Mouse (Mus musculus): ENCODE data around the gene Pnkd.
"Not testable (repeated sequence)": the region's sequence is repeated elsewhere in the genome, so short reads cannot be mapped to it uniquely, and the experiment has no call there.

Pnkd gene

DNA sequence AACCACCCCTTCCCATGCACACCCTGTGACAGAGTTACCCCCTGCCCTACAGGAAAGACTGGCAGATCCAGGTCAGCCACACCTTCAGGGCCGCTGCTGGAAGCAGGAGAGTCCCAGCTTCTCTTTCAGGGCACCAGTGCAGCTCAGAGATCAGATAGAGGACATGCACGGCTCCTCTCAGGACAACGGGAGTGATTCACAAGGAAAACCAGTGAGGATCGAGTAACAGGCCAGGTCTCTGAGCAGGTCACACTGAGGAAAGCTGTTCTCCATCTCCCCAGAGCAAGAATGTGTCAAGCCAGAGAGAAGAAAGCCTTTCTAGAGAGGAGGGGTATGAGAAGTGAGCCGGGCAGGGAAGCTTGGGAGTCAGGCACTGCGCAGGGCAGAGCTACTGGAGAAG is 11.7 kb downstream of the Pnkd start:
- no peak for DNase-seq (ENCODE audit: low spot score)

DNA sequence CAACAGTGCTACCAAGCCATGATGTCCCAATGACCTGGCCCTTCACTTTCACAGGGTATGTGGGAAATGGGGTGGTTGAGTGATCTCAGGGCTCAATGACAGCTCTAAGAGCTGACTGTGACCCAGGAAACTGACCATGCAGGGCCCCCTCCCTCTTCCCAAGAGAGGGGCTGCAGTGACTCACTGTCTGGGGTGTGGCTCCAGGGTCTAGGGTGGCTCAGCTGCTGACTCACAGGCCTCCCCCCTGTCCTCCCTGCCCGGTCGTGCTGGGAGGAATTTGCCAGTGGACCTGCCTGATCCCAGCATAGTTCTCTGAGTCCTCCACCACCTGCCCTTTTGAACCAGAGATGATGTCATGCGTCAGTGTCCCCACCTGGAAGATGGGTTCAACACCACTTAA is 12.5 kb downstream of the Pnkd start:
- no peak for DNase-seq (ENCODE audit: low spot score)

DNA sequence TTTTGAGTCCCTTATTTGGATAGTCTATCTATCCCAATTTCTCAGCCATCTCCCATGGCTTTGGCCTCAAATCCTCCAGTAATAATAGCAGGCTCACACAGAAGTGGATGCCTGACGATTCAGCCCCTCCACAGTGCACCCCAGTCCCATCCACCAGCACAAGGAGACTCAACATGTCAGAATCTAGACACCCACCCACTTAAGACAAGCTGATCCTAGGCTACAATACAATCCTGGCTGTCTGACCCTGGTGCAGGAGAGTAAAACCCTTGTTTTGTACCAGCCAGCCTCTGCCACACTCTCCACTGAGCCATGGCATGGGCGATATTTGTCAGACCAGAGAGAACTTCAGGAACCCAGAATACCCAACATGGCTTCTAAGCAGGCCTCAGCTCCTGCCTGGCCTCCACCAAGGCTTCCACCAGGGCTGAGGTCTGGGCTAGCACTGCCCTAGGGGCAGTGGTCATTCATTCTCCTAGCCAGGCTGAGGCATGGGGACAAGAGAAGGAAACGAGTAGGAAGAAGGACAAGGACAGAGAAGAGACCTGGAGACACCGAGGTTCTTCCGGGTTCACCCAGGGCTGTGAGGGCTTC is 13.5 kb downstream of the Pnkd start:
- no peak for DNase-seq (ENCODE audit: low spot score)

DNA sequence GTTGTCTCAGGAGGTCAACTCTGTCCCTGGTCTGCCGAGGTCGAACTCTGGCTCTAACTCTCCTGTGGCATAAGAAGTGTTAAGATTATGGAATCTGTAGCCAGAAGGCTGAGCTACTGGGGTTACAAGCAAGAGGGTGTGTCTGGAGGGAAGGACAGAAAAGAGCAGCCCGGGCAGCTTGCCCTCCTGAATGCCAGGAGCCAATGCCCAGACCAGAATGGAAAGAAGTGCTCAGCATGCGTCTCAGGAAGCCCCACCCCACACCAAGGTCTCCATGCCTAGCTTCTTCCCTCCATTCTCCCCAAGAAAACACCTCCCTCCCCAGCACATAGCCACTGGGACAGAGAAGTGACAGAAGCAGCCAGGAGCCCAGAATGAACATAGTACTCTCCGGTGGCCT is 14.3 kb downstream of the Pnkd start:
- no peak for DNase-seq (ENCODE audit: low spot score)

GRCm38 (mm10) chr1:74300347-74301110 is 15.8 kb downstream of the Pnkd start:
- DNase-seq (ENCODE audit: low spot score): no peak

DNA sequence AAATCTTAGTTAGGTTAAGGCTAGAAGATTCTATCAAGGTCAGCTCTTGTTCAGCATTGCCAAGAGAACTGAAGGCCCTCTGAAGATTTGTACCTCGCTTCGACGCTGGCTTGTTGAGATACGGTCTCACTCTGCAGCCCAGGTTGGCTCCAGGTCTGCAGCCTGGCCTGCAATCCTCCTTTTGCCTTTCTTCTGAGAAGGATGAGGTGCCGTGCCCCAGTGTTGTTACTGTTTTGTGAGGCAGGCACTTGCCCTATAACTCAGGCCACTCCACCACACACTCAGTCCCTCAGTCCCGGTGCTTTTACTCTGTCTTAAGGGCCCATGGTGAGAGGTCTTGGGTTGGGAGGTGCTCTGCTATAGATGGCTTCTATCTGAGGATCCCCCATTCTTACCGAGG is 17.5 kb downstream of the Pnkd start:
- no peak for DNase-seq (ENCODE audit: low spot score)

DNA sequence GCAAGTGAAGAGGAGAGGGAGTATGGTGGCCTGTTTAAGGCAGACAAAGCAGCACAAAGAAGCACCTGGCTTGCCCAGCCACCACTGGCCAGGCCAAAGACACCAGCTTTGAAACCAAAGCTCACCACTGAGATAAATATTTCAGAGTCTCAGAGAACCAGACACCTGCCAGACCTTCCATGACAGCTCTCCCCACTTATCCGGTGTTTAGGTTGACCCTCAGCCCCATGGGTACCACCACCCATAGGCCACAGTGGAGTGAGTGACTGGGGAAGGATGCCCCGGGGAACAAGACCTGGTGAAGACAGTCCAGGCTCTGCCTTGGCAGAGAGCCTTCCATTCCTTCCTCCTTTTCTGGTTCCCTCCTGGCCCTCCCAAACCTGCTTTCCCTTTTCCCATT is 18.1 kb downstream of the Pnkd start:
- no peak for DNase-seq (ENCODE audit: low spot score)

DNA sequence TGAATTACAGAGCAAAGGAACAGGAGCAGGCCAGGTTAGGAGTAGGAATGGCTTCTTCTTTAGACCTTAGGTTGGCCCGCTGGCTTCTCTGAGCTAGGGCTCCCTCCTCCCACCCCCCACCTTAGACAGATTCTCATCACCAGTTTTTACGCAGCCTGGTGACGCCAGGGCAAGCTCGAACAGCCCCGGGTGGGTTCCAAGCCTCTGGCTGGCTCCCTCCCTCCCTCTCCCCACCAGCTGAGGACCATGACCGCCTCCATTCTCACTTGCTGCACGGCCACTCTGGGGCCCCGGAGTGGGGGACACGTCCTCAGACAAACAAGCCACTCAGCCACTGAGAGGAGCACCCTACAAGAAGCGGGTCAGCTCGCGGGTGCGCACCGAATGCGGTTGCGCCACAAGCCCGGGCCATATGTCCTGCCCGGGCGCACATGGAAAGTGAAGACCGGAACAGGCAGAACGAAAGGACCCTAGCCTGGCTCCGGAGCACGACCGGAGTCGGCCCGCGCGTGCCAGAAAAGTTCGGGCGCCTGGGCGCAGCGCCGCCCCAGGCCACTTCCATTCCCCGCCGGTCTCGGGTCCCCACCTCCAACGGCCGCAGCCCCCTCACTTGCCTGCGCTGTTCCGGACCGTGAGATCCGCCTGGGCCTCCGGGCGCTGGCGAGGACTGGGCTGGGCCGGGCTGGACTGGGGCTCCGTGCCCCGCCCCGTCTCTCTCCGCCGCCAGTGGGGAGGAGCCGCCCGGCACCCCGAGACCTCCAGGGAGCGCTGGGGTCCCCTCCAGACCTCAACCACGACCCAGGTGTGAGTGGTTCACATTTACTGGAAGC is 19.0 kb downstream of the Pnkd start:
- peak; percentile 50 for DNase-seq (ENCODE audit: low spot score)

DNA sequence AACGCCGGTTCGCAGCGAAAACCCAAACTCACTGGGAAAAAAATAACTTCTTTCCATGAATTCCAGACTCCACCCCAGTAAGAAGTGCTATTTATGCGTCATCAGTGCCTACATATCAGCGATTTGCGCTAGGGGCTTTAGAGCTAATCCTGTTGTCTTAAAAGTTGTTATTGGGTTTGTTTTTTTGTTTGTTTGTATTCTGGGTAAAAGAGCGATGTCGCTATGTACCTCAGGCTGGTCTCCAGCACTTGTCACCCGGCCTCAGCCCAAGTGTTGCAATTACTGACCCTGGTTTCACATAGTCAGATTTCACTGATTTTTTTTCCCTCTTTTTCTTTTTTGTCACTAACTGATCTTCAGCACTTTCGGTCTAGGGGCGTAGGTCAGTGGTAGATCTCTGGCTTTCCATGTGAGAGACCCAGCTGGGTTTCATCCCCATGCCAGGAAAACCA is 19.6 kb downstream of the Pnkd start:
- no peak for DNase-seq (ENCODE audit: low spot score)

GRCm38 (mm10) chr1:74304946-74305345 is 20.2 kb downstream of the Pnkd start:
- DNase-seq (ENCODE audit: low spot score): no peak

DNA sequence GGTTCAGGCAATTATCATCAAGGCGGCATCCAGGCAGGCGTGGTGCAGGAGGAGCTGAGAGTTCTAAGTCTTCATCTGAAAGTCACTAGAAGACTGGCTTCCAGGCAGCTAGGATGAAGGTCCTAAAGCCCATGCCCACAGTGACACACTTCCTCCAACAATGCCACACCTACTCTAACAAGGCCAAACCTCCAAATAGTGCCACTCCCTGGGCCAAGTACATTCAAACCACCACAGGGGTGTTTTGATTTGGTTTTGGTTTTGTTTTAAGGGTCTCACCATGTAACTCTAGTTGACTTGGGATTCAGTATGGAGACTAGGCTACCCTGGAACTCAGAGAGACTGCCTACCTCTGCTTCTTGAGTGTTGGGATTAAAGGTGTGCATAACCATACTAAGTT is 20.8 kb downstream of the Pnkd start, which contains the start of gene Tmbim1:
Gene Tmbim1, minus strand, starts transcription at position 101 of the 400 bp plus-strand sequence.
- no peak for DNase-seq (ENCODE audit: low spot score)

GRCm38 (mm10) chr1:74307146-74307545 is 22.4 kb downstream of the Pnkd start:
- no peak for DNase-seq (ENCODE audit: low spot score)

DNA sequence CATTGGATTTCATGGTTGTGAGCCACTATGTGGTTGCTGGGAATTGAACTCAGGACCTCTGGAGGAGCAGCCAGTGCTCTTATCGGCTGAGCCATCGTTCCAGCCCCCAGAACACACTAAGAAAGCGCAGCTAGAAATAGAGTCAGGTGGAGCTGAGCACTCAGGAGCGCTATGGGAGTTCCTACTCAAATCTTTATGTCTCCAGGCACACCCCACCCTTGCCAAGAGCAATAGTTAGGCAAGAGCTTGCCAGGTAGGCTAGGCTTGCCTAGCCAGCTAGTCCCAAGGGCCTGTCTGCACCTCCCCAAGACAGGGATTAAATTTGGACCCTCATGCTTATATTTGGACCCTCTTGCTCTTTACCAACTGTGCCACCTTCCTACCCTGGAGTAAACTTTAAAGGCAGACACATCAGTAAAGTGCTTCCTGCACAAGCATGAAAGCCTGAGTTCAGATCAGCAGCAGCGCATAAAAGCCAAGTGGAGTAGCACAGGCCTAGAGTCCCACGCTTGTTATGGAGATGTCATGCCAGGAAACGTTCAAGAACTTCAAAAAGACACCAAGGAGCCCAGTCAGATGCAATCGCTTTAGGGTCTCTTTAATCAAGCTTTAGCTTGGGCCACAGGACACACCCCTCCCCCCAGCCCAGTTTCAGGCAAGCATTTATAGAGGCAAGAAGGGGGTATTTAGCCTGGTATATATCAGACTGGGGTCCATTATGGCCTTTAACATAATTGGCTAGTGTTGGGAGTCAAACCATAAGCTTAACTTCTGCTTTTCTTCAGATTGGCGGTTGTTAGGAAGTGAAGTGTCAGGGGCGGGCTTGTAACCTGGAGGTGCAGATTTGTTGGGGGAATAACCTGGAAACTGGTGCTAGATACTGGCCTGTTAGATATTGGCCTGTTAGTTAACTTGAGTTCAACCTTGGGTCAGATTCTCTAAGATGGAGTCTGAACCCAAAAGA is 23.6 kb downstream of the Pnkd start:
- DNase-seq (ENCODE audit: low spot score): no peak

DNA sequence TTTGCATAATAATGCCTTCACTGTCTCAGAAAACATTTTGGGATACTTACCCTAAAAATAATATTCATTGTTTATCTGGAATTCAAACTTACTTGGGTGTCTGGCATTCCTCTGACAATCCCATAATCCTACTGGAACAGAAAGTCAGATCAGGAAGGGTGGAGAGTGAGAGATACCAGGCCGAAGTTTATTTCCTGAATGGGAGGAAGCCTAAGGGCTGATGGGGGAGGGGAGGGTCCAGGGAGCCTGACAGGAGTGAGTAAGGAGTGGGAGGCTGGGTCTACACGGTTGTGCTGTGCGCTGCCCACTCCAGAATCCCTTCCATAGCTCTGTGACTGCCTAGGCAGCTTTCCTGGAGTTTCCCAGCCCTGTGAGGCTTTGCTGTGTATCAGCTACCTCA is 25.0 kb downstream of the Pnkd start:
- no peak for DNase-seq (ENCODE audit: low spot score)

- DNase-seq (ENCODE audit: low spot score): no peak
Measured at GRCm38 (mm10) chr1:74313049-74313692, 28.4 kb downstream of the Pnkd start.

DNA sequence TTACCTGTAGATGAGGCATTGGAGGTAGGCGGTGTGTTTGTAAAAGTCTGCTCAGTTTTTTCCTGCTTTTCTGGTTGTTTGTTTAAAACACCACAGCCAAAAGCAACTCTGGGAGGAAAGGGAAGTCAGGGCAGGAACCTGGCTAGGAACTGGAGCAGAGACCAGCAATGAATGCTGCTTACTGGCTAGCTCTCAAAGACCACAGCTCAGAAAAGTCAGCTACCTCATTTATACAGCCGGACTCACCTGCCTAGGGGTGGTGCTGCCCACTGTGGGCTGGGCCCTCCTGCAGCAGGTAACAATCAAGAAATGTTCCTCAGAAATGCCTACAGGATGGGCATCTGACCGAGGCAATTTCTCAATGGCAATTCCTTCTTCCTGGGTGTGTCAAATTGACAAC is 30.1 kb downstream of the Pnkd start:
- DNase-seq (ENCODE audit: low spot score): no peak

DNA sequence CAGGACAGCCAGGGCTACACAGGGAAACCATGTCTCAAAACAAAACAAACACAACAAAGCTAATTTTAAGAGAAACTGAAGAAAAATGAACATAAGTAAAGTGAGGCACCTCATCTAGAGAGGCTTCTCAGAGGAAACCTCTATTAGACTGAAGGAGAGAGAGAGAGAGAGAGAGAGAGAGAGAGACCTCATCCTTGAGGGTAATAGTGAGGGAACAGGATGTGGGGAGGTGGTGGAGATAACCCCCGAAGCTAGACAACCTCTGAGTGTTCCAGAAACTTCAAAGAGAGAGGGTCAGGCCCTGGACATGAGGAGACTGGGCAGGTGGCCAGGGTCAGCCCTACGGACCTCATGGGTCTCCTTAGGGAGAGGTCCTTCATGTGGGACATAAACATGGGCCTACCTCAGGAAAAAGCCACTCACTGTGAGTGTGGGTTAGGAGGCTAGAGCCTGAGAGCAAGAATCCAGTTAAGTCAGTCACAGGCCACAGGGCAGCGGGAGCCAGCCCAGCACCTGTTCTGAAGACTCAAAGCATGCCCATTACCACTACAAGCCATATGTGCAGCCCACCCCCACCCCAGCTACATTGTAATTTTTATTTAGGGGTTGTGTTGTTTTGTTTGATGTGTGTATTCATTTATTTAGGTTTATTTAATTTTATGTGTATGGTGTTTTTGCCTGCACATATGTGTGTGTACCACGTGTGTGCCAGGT is 31.5 kb downstream of the Pnkd start:
- DNase-seq (ENCODE audit: low spot score): no peak

DNA sequence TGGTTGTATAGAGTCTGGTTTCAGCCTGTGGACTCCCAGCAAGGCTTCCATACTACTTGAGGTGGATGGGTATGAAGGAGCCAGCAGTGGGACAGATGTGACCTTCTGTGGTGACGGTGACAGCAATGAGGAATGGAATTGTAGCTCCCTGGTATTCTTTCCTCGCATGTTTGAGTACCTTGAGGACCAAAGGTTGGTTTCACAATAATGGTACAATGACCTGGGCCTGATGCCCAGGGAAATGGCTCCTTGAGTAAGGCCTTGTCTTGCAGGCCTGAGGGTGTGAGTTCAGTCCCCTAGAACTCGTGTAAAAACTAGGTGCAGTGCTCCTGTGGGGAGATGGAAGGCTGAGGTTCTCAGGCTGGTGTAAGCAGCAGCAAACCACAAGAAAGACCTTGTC is 34.0 kb downstream of the Pnkd start:
- no peak for DNase-seq (ENCODE audit: low spot score)

- DNase-seq (ENCODE audit: low spot score): no peak
Measured at GRCm38 (mm10) chr1:74321396-74321795, 36.7 kb downstream of the Pnkd start.

GRCm38 (mm10) chr1:74326916-74327315 is 42.2 kb downstream of the Pnkd start:
- DNase-seq (ENCODE audit: low spot score): not testable (repeated sequence)

Data from spleen, adult 12 weeks (tissue).